Mouse (Mus musculus): ENCODE data around the gene Trim71. TPM values are rescaled to one million over a fixed set of nuclear protein-coding genes. Genes with fewer than 3 reads are reported as not detected.

Gene Trim71
- polyA plus RNA-seq (2017; shearing (Covaris generic)): under 1 TPM in 1 of 2 experiments, not detected in 1; 0.12 TPM

GRCm38 (mm10) chr9:114563761-114564606 is at the start of gene Trim71:
TSS of gene Trim71 (minus strand) at chr9:114564369.

GRCm38 (mm10) chr9:114515364-114515763 is 48.8 kb downstream of the Trim71 start, which contains the start of gene C130032M10Rik:
TSS of gene C130032M10Rik (plus strand) at chr9:114515697.

GRCm38 (mm10) chr9:114504816-114505215 is 59.4 kb downstream of the Trim71 start, which contains the start of gene Ccr4:
TSS of gene Ccr4 (minus strand) at chr9:114504916.

Other genes starting within 250 kb of the Trim71 start
- gene Bcl2a1c, start 234.2 kb downstream of the Trim71 start, polyA plus RNA-seq (2017; shearing (Covaris generic)): 1 to 10 TPM; 3.3 to 7.3 TPM
- 10 to 100 TPM; 17.3 to 20.9 TPM for gene Crtap, start 173.7 kb downstream of the Trim71 start, polyA plus RNA-seq (2017; shearing (Covaris generic))
- gene Glb1, start 163.3 kb downstream of the Trim71 start, polyA plus RNA-seq (2017; shearing (Covaris generic)): 10 to 100 TPM; 37.2 to 53.8 TPM
- gene Tmppe, start 163.3 kb downstream of the Trim71 start, polyA plus RNA-seq (2017; shearing (Covaris generic)): 10 to 100 TPM; 16.1 to 20.8 TPM
- 10 to 100 TPM; 13.1 to 80.6 TPM for gene Ccr4, start 59.5 kb downstream of the Trim71 start, polyA plus RNA-seq (2017; shearing (Covaris generic))
- not detected for gene C130032M10Rik, start 48.7 kb downstream of the Trim71 start, polyA plus RNA-seq (2017; shearing (Covaris generic))
- 10 to 100 TPM; 48.2 to 51.3 TPM for gene Cnot10, start 75.8 kb upstream of the Trim71 start, polyA plus RNA-seq (2017; shearing (Covaris generic))
- gene Dync1li1, start 124.4 kb upstream of the Trim71 start, polyA plus RNA-seq (2017; shearing (Covaris generic)): 10 to 100 TPM; 68.7 to 72.7 TPM
- 100 to 1,000 TPM; 169 to 197 TPM for gene Cmtm6, start 166.7 kb upstream of the Trim71 start, polyA plus RNA-seq (2017; shearing (Covaris generic))
- gene Cmtm7, start 217.5 kb upstream of the Trim71 start, polyA plus RNA-seq (2017; shearing (Covaris generic)): 100 to 1,000 TPM; 133 to 354 TPM